In the genomic region with DNA sequence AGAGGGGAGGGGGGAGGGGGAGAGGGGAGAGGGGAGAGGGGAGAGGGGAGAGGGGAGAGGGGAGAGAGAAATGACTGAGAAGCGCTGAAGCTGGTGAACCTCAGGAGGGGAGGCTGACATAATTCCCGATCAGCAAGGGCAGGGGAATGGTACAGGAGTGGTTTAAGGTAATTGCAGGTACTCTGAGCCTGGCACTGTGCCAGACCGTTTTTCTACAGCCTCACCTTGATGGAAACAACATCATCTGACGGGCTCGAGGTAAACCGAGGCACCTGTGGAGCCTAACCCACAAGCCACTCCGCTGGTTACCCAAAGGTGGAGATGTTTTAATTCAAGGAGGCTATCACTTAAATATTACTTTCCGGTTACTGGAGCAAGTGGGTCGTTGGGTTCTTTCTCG, we compare ENCODE assay signal across 8 mouse cellular contexts. TPM values are rescaled to one million over a fixed set of nuclear protein-coding genes. Genes with fewer than 3 reads are reported as not detected.
A peak's percentile ranks its signal among the peaks of the same experiment; 100 is the strongest.
DNase-seq lines count a peak whose midpoint lies in the region; ATAC-seq lines count a peak whose summit lies in the region.

No protein-coding gene starts in this region.

- peak overlapping the region; percentile 72; the same call in 1 of the 2 replicates for H3K9ac ChIP-seq in lung, embryonic 15.5 days
- no peak overlapping the region for H3K9ac ChIP-seq in forebrain, embryonic 15.5 days (replicated peaks)

- H3K27me3 ChIP-seq in lung, embryonic 15.5 days: no peaks in the 10 kb centered on the region
- H3K27me3 ChIP-seq in forebrain, embryonic 15.5 days: peaks cover 3% of the 10 kb centered on the region; the same call in 1 of the 2 replicates
- H3K27me3 ChIP-seq in limb, embryonic 10.5 days (ENCODE audit: low read depth, poor library complexity, severe bottlenecking): peaks cover 7% of the 10 kb centered on the region; the same call in 1 of the 2 replicates

- peak overlapping the region; percentile 94; the same call in 1 of the 2 replicates for H3K27ac ChIP-seq in lung, embryonic 15.5 days
- no peak overlapping the region for H3K27ac ChIP-seq in forebrain, embryonic 15.5 days (replicated peaks)
- peak overlapping the region; percentile 98; the same call in 1 of the 2 replicates for H3K27ac ChIP-seq in limb, embryonic 10.5 days

- peak overlapping the region; percentile 90 for H3K4me2 ChIP-seq in lung, embryonic 15.5 days
- H3K4me2 ChIP-seq in forebrain, embryonic 15.5 days (replicated peaks): peak overlapping the region; percentile 100

- DNase-seq in lung, postnatal 4 days: no peak
- no peak for DNase-seq in limb, embryonic 10.5 days (ENCODE audit: low spot score)
- peak; percentile 38 for DNase-seq in skeletal muscle tissue, adult 2 months (ENCODE audit: low read depth, low spot score)
- DNase-seq in urinary bladder, adult 18-20 months (ENCODE audit: low spot score in 2 of 2): no peak
- no peak for DNase-seq in left cerebral cortex, adult 11 months (ENCODE audit: low spot score)
- no peak for DNase-seq in cerebellum, adult 18-20 months

- H3K4me3 ChIP-seq in lung, embryonic 15.5 days: peak overlapping the region; percentile 72
- peak overlapping the region; percentile 60 for H3K4me3 ChIP-seq in forebrain, embryonic 15.5 days
- peak overlapping the region; percentile 77 for H3K4me3 ChIP-seq in limb, embryonic 10.5 days

- H3K36me3 ChIP-seq in lung, embryonic 15.5 days: no peaks in the 10 kb centered on the region
- H3K36me3 ChIP-seq in forebrain, embryonic 15.5 days: no peaks in the 10 kb centered on the region
- peaks cover 6% of the 10 kb centered on the region; the same call in 1 of the 2 replicates for H3K36me3 ChIP-seq in limb, embryonic 10.5 days

- no peak for ATAC-seq in lung, embryonic 15.5 days (ENCODE audit: borderline replicate concordance, extremely low read depth, low FRiP score, low TSS enrichment)
- ATAC-seq in forebrain, embryonic 15.5 days (replicated peaks): no peak

- H3K9me3 ChIP-seq in lung, embryonic 15.5 days: no peaks in the 10 kb centered on the region
- H3K9me3 ChIP-seq in forebrain, embryonic 15.5 days: no peaks in the 10 kb centered on the region
- H3K9me3 ChIP-seq in limb, embryonic 10.5 days (replicated peaks): no peaks in the 10 kb centered on the region

- H3K4me1 ChIP-seq in lung, embryonic 15.5 days: peaks cover 51% of the 10 kb centered on the region
- peaks cover 33% of the 10 kb centered on the region for H3K4me1 ChIP-seq in forebrain, embryonic 15.5 days
- H3K4me1 ChIP-seq in limb, embryonic 10.5 days: peaks cover 60% of the 10 kb centered on the region

- WGBS in lung, embryonic 15.5 days: 13% methylated on average over 10 of the region's 10 CpGs
- 46% methylated on average over 10 of the region's 10 CpGs for WGBS in forebrain, embryonic 15.5 days
- WGBS in limb, embryonic 10.5 days: 30% methylated on average over 10 of the region's 10 CpGs

RNA-seq across cellular contexts. Expression of gene Pdzrn3, which starts 1.6 kb away (rescaled TPM):
- polyA plus RNA-seq in lung, embryonic 15.5 days (2015; fragmentation: Nextera tagmentation; extraction: Ambion mirVana): 9.7 and 11.0 TPM in 2 replicates
- polyA plus RNA-seq in forebrain, embryonic 15.5 days (2015; fragmentation: Nextera tagmentation; extraction: Ambion mirVana): 21.9 and 24.0 TPM in 2 replicates
- 6.2 and 9.2 TPM in 2 replicates for polyA plus RNA-seq in limb, embryonic 10.5 days (2016; fragmentation: Nextera tagmentation; extraction: Ambion mirVana)
